Mouse (Mus musculus): ENCODE measurements around the gene Vma21. TPM values are rescaled to one million over a fixed set of nuclear protein-coding genes. Genes with fewer than 3 reads are reported as not detected.

Vma21 gene
- polyA plus RNA-seq, 1 experiment from 2014 or later = 44.7 TPM

Other genes starting within 250 kb of the Vma21 start
- gene Gpr50, start 152.3 kb upstream of the Vma21 start, polyA plus RNA-seq (2015; fragmentation: Nextera tagmentation; extraction: Ambion mirVana) = 1.6 and 1.9 TPM in 2 replicates
- gene Gm1141, start 105.1 kb downstream of the Vma21 start, polyA plus RNA-seq (2015; fragmentation: Nextera tagmentation; extraction: Ambion mirVana) = not detected in 2 replicates
- 10.1 and 10.5 TPM in 2 replicates for gene Prrg3, start 146.7 kb downstream of the Vma21 start, polyA plus RNA-seq (2015; fragmentation: Nextera tagmentation; extraction: Ambion mirVana)
- gene Fate1, start 157.1 kb downstream of the Vma21 start, polyA plus RNA-seq (2015; fragmentation: Nextera tagmentation; extraction: Ambion mirVana) = not detected in 2 replicates
- 0.66 and 0.81 TPM in 2 replicates for gene Cnga2, start 175.9 kb downstream of the Vma21 start, polyA plus RNA-seq (2015; fragmentation: Nextera tagmentation; extraction: Ambion mirVana)

Measured in embryonic facial prominence, embryonic 13.5 days (tissue).